Mouse (Mus musculus) bone marrow, adult 2 months (tissue): ENCODE measurements at regions not wholly inside any gene's neighbourhood (a gene's known extent, or its start where the extent isn't known, plus 50 kb on each side); places are given as distances from the start of the nearest gene placed in this dataset.

Experiments used
- CTCF ChIP-seq: fragments of 200-500 bp; IDR thresholded peaks from 2 replicates; pipeline ENCODE4 v1.5.1; 2011; ENCODE audit warnings: low read length, control low read depth; ENCODE audit not compliant: control insufficient read depth, insufficient read depth
- POLR2A ChIP-seq: fragments of 200-500 bp; IDR thresholded peaks from 2 replicates; pipeline ENCODE4 v1.6.1; 2011; ENCODE audit warnings: low read depth, mild to moderate bottlenecking, control low read depth, low read length, borderline replicate concordance; ENCODE audit not compliant: control insufficient read depth

GRCm38 (mm10) chr2:22149721-22150120, 77.6 kb upstream of the Myo3a start:
- TF ChIP-seq CTCF (no peak), POLR2A (no peak)
